Mouse (Mus musculus) myocyte (in vitro differentiated cells): ENCODE measurements at regions not wholly inside any gene's neighbourhood (a gene's known extent, or its start where the extent isn't known, plus 50 kb on each side); places are given as distances from the start of the nearest gene placed in this dataset.

ENCODE experiments used
- CEBPB ChIP-seq: IDR thresholded peaks from 2 replicates; pipeline ENCODE4 v1.6.1; 2011; ENCODE audit warnings: mild to moderate bottlenecking, moderate library complexity; ENCODE audit not compliant: poor library complexity, insufficient read depth, severe bottlenecking
- E2F4 ChIP-seq: IDR thresholded peaks from one replicate; pipeline ENCODE4 v1.6.1; 2011; ENCODE audit warnings: mild to moderate bottlenecking, control low read depth, moderate library complexity; ENCODE audit not compliant: insufficient read depth
- MAX ChIP-seq: IDR thresholded peaks from one replicate; pipeline ENCODE4 v1.6.1; 2011; ENCODE audit warnings: low read depth, mild to moderate bottlenecking, control low read depth
- MYOD1 ChIP-seq, 3 experiments: IDR thresholded peaks; one replicate each; pipeline ENCODE4 v1.6.1; 2011; ENCODE audit warnings: control low read depth in 2 of 3, low read depth in 2 of 3, mild to moderate bottlenecking in 2 of 3, moderate library complexity in 1 of 3; ENCODE audit not compliant: insufficient read length in 2 of 3, control insufficient read depth in 1 of 3
- POLR2A ChIP-seq: IDR thresholded peaks from one replicate; pipeline ENCODE4 v1.6.1; 2011; ENCODE audit warnings: low read depth, mild to moderate bottlenecking, control low read depth, moderate library complexity; ENCODE audit not compliant: insufficient read length
- POLR2AphosphoS2 ChIP-seq: IDR thresholded peaks from one replicate; pipeline ENCODE4 v1.6.1; 2011; ENCODE audit warnings: low read depth, control low read depth; ENCODE audit not compliant: insufficient read length
- SRF ChIP-seq: IDR thresholded peaks from one replicate; pipeline ENCODE4 v1.6.1; 2011; ENCODE audit warnings: low read depth; ENCODE audit not compliant: control insufficient read depth, insufficient read length
- TCF12 ChIP-seq: IDR thresholded peaks from one replicate; pipeline ENCODE4 v1.6.1; 2011; ENCODE audit warnings: mild to moderate bottlenecking, control low read depth; ENCODE audit not compliant: poor library complexity, insufficient read depth, severe bottlenecking
- TCF3 ChIP-seq: IDR thresholded peaks from one replicate; pipeline ENCODE4 v1.6.1; 2011; ENCODE audit warnings: low read depth, control low read depth; ENCODE audit not compliant: insufficient read length
- USF1 ChIP-seq: IDR thresholded peaks from one replicate; pipeline ENCODE4 v1.6.1; 2011; ENCODE audit warnings: low read depth, mild to moderate bottlenecking, control low read depth, moderate library complexity

GRCm38 (mm10) chr7:74687303-74688115 is 132.9 kb upstream of the Slco3a1 start:
- TF ChIP-seq POLR2A (no peak), E2F4 (no peak), TCF3 (no peak), MAX (no peak), SRF (no peak), TCF12 (no peak), MYOD1 (IDR thresholded peaks at IDR 0.05; ENCODE audit: control insufficient read depth in 1 of 3, insufficient read length in 2 of 3, low read depth in 2 of 3) (no peak), POLR2AphosphoS2 (no peak), CEBPB (no peak), USF1 (no peak)
